Mouse (Mus musculus): Measurements from ENCODE around the gene Hpse2.

DNA sequence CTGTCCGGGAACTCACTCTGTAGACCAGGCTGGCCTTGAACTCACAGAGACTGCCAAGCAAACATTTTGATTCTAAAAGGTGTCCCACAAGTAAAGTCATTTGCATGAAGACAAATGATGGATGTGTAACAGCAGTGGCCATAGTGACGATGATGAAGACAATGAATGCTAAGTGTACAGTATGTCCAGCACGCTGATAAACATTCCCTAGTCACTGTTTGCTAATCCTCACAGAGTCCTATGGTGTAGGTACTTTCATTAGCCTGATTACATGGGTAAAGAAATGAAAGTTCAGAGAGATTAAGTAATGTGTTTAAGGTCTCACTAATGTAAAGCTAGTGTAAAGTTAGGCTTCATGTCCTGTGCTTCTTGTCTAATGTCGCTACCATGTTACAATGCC, 511.6 kb downstream of the Hpse2 start:
- TF ChIP-seq CTCF (IDR thresholded peaks at IDR 0.05; ENCODE audit: insufficient read depth, low read length), result no peak
- no peak for TF ChIP-seq POLR2A (IDR thresholded peaks at IDR 0.05; ENCODE audit: borderline replicate concordance, extremely low read depth, low read depth, low read length)
